Mouse (Mus musculus): ENCODE results near the gene Fam155a.

DNA sequence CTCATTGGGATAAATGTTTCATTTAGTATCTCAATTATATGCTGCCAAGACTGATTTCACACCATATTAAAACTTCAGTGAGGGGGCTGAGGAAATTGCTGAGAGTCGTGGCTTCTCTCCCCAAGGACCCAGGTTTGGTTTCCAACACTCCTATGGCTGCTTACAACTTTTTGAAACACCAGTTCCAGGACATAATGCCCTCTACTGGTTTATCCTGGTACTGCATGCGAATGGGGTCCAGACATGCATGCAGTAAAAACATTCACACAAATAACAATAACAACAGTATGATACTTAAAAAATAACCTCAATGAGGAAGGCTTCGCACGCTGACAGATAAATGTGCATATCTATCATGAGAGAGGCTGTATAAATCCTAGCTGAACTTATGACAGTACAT lies 319.4 kb downstream of the Fam155a start:
- TF ChIP-seq NRF1 (IDR thresholded peaks at IDR 0.05; ENCODE audit: low read depth, low read length) (no peak), MAFK (IDR thresholded peaks at IDR 0.05; ENCODE audit: insufficient replicate concordance, low read length) (no peak)
